Mouse (Mus musculus) midbrain, embryonic 14.5 days (tissue): ENCODE results near the gene Sik1. TPM values are rescaled to one million over a fixed set of nuclear protein-coding genes. Genes with fewer than 3 reads are reported as not detected.

Experiments
- ATAC-seq: fragments of 200-750 bp; cut with Nextera tagmentation; 2 replicates; pipeline ENCODE4 v1.8.0; 2017; ENCODE audit warnings: moderate number of reproducible peaks, moderate library complexity; ENCODE audit not compliant: low FRiP score, low TSS enrichment
- DNase-seq: peaks from one replicate; pipeline ENCODE4 v3.0.0-alpha.2; 2015
- H3K27ac ChIP-seq: fragments of 300-500 bp; sonication (generic); replicated peaks from 2 replicates; pipeline ENCODE4 v1.5.1; 2014; ENCODE audit warnings: mild to moderate bottlenecking, low read depth, low read length, moderate library complexity
- H3K27me3 ChIP-seq: fragments of 300-500 bp; sonication (generic); 2 replicates; pipeline ENCODE4 v1.6.1; 2014; ENCODE audit warnings: low read length, control low read depth, mixed read lengths; ENCODE audit not compliant: control insufficient read depth, insufficient read depth
- H3K36me3 ChIP-seq: fragments of 300-500 bp; sonication (generic); 2 replicates; pipeline ENCODE4 v1.6.1; 2014; ENCODE audit warnings: low read length, control low read depth; ENCODE audit not compliant: control insufficient read depth, insufficient read depth
- H3K4me1 ChIP-seq: fragments of 300-500 bp; sonication (generic); 2 replicates; pipeline ENCODE4 v1.6.1; 2014; ENCODE audit warnings: mild to moderate bottlenecking, antibody characterized with exemption, low read length, control low read depth; ENCODE audit not compliant: control insufficient read depth, insufficient read depth
- H3K4me2 ChIP-seq: fragments of 300-500 bp; sonication (generic); 2 replicates; pipeline ENCODE4 v1.6.1; 2014; ENCODE audit warnings: mild to moderate bottlenecking, low read length, moderate library complexity
- H3K4me3 ChIP-seq: fragments of 300-500 bp; sonication (generic); replicated peaks from 2 replicates; pipeline ENCODE4 v1.5.1; 2014; ENCODE audit warnings: low read depth, low read length
- H3K9ac ChIP-seq: fragments of 300-500 bp; sonication (generic); replicated peaks from 2 replicates; pipeline ENCODE4 v1.6.1; 2014; ENCODE audit warnings: mild to moderate bottlenecking, low read length, moderate library complexity
- H3K9me3 ChIP-seq: fragments of 300-500 bp; sonication (generic); 2 replicates; pipeline ENCODE4 v1.6.1; 2016; ENCODE audit warnings: low read length, control low read depth, mixed read lengths; ENCODE audit not compliant: control insufficient read depth
- WGBS: fragments of 180-500 bp; shearing (Covaris S2); extraction: QIAGEN DNeasy Blood & Tissue Kit; methylation state at CpG from one replicate; pipeline ENCODE4 v1.1.7; 2014; 5-methylcytosine and 5-hydroxymethylcytosine counted together
- polyA plus RNA-seq: library from polyadenylated mRNA; unstranded; fragments of >200 nt; fragmentation: Nextera tagmentation; extraction: Ambion mirVana; gene quantifications from 2 replicates; pipeline ENCODE4 v1.2.1, GENCODE M21; 2014

The Sik1 gene
- polyA plus RNA-seq, 1 experiment from 2014 or later = 19.3 TPM

- Histone ChIP-seq H3K9ac (no peak overlapping the region), H3K27ac (no peak overlapping the region), H3K27me3 (no peaks in the 10 kb centered on the region), H3K9me3 (no peaks in the 10 kb centered on the region), H3K4me1 (no peaks in the 10 kb centered on the region), H3K4me2 (no peak overlapping the region), H3K36me3 (no peaks in the 10 kb centered on the region), H3K4me3 (no peak overlapping the region)
- WGBS = 26% methylated on average over 7 of the region's 7 CpGs
- DNase-seq (no peak), ATAC-seq (no peak)
These were observed 21.9 kb downstream of the Sik1 start for GRCm38 (mm10) chr17:31833752-31834151.

GRCm38 (mm10) chr17:31832577-31832964, 23.0 kb downstream of the Sik1 start:
- Histone ChIP-seq H3K36me3 (no peaks in the 10 kb centered on the region), H3K4me2 (no peak overlapping the region), H3K9me3 (no peaks in the 10 kb centered on the region), H3K27ac (no peak overlapping the region), H3K9ac (no peak overlapping the region), H3K27me3 (no peaks in the 10 kb centered on the region), H3K4me1 (no peaks in the 10 kb centered on the region), H3K4me3 (no peak overlapping the region)
- 92% methylated on average over 9 of the region's 9 CpGs for WGBS
- ATAC-seq (no peak), DNase-seq (no peak)

GRCm38 (mm10) chr17:31831866-31832576, 23.6 kb downstream of the Sik1 start:
- Histone ChIP-seq H3K4me3 (no peak overlapping the region), H3K36me3 (no peaks in the 10 kb centered on the region), H3K4me1 (no peaks in the 10 kb centered on the region), H3K27ac (no peak overlapping the region), H3K27me3 (no peaks in the 10 kb centered on the region), H3K9me3 (no peaks in the 10 kb centered on the region), H3K9ac (no peak overlapping the region), H3K4me2 (no peak overlapping the region)
- 89% methylated on average over 14 of the region's 14 CpGs for WGBS
- ATAC-seq (no peak), DNase-seq (no peak)

- Histone ChIP-seq H3K9ac (no peak overlapping the region), H3K4me3 (no peak overlapping the region), H3K9me3 (no peaks in the 10 kb centered on the region), H3K4me1 (no peaks in the 10 kb centered on the region), H3K27ac (no peak overlapping the region), H3K36me3 (no peaks in the 10 kb centered on the region), H3K4me2 (no peak overlapping the region), H3K27me3 (no peaks in the 10 kb centered on the region)
- 79% methylated on average over 6 of the region's 6 CpGs for WGBS
- ATAC-seq = no peak
- DNase-seq = no peak
These were observed 24.3 kb downstream of the Sik1 start for GRCm38 (mm10) chr17:31831097-31831865.

- H3K9ac ChIP-seq = no peak overlapping the region
- no peaks in the 10 kb centered on the region for H3K27me3 ChIP-seq
- ATAC-seq (no peak), DNase-seq (no peak)
- H3K9me3 ChIP-seq = no peaks in the 10 kb centered on the region
- H3K4me2 ChIP-seq = no peak overlapping the region
- H3K27ac ChIP-seq = no peak overlapping the region
- H3K4me1 ChIP-seq = no peaks in the 10 kb centered on the region
- no peak overlapping the region for H3K4me3 ChIP-seq
- 88% methylated on average over 8 of the region's 8 CpGs for WGBS
- no peaks in the 10 kb centered on the region for H3K36me3 ChIP-seq
These were observed 25.0 kb downstream of the Sik1 start for GRCm38 (mm10) chr17:31830506-31831075.

- H3K9ac ChIP-seq = no peak overlapping the region
- DNase-seq (no peak), ATAC-seq (no peak)
- no peaks in the 10 kb centered on the region for H3K27me3 ChIP-seq
- H3K36me3 ChIP-seq = no peaks in the 10 kb centered on the region
- H3K27ac ChIP-seq = no peak overlapping the region
- no peak overlapping the region for H3K4me3 ChIP-seq
- no peak overlapping the region for H3K4me2 ChIP-seq
- H3K9me3 ChIP-seq = no peaks in the 10 kb centered on the region
- 97% methylated on average over 5 of the region's 5 CpGs for WGBS
- H3K4me1 ChIP-seq = no peaks in the 10 kb centered on the region
These were observed 26.7 kb downstream of the Sik1 start for GRCm38 (mm10) chr17:31828916-31829315.

- Histone ChIP-seq H3K9me3 (no peaks in the 10 kb centered on the region), H3K27ac (no peak overlapping the region), H3K9ac (no peak overlapping the region), H3K4me2 (no peak overlapping the region), H3K4me1 (no peaks in the 10 kb centered on the region), H3K36me3 (no peaks in the 10 kb centered on the region), H3K27me3 (no peaks in the 10 kb centered on the region), H3K4me3 (no peak overlapping the region)
- WGBS = 62% methylated on average over 5 of the region's 5 CpGs
- ATAC-seq = no peak
- DNase-seq = no peak
These were observed 27.5 kb downstream of the Sik1 start for GRCm38 (mm10) chr17:31828118-31828517.

- Histone ChIP-seq H3K27me3 (no peaks in the 10 kb centered on the region), H3K4me3 (no peak overlapping the region), H3K9me3 (no peaks in the 10 kb centered on the region), H3K36me3 (no peaks in the 10 kb centered on the region), H3K4me1 (no peaks in the 10 kb centered on the region), H3K27ac (peak overlapping the region; percentile 46), H3K4me2 (no peak overlapping the region), H3K9ac (no peak overlapping the region)
- peak; percentile 73 for DNase-seq
- ATAC-seq = no peak
- 61% methylated on average over 5 of the region's 5 CpGs for WGBS
These were observed 28.4 kb downstream of the Sik1 start for GRCm38 (mm10) chr17:31827206-31827605.
